Mouse (Mus musculus): ENCODE results near the gene Akap13. TPM values are rescaled to one million over a fixed set of nuclear protein-coding genes. Genes with fewer than 3 reads are reported as not detected.
"Not testable (repeated sequence)": the region's sequence is repeated elsewhere in the genome, so short reads cannot be mapped to it uniquely, and the experiment has no call there.

The Akap13 gene
- total RNA-seq, 2 experiments from 2014 or later, result 70.2 to 71.3 TPM

DNA sequence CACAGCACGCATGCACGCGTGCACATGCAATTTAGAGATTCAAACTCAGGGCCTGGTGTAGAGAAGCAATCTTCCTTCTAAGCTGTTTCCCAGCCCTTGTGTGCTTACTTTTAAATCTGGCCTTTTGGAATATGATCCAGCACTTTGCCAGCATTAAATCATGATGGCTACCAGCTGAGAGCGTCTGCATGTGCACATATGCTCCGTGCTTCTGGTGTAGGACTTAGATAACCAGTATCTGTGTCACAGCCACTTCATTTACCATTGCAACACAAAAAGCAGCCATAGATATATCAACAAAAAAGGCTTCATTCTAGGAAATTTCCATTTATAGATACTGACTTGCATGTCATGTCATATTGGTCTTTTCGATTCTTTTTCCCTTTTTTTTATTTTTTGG, 249.5 kb downstream of the Akap13 start:
- DNase-seq (ENCODE audit: low spot score in 2 of 2), result no peak

GRCm38 (mm10) chr7:75709936-75710335, 254.6 kb downstream of the Akap13 start:
- DNase-seq (ENCODE audit: low spot score in 2 of 2), result no peak

DNA sequence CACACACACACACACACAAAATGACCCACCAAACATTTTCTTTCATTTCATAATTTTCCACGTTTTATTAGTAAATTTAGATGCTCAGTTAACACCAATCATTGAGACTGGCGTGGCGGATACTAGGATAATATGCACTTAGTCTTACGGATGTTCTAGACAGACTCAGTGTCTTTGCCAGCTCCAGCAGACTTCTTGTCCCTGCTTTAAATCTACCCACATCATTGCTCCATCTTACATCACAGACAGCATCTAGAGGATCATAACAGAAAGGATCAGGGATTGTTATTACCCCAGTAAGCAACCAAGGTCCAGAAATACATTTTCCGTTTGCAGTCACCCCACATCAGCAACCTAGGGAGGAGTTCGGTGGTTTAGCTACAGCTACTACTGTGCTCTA, 255.6 kb downstream of the Akap13 start:
- DNase-seq (ENCODE audit: low spot score in 2 of 2), result no peak

DNA sequence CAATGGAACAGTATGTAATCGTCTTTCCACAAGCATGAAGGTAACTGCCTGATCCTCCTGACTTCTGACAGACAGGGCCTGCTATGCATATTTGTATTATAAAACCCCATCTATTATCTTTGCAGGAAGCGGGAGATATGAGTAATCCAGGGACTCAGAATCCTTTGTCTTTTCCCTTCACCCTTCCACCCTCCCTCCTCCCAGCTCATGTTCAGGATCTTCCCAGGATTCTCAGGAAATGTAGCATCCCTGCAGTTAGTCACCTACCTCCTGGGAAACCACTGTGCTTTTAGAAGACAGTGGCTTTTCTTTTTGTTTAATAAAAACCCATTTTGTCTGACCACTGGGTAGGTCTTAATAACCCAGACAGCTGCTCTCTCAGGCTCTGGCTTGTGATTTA, 256.1 kb downstream of the Akap13 start:
- no peak for DNase-seq (ENCODE audit: low spot score in 2 of 2)

DNA sequence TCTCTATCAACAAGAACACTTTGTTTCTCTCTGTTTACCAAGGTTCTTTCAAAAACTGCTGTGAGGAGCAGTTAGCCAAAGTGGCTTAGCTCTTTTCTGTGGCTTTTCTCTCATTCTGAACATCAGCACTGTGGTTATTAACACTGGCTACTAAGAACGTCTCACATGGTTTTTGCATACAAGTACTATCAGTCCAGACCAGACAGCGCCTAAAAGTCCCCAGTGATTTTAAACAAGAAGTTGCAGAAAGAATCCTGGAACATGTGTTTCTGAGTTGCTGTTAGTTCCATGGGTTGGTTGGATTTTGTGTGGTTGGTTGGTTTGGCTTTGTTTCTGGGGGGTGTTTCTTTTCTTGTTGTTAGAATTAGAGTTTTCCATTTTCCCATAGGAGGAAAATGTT, 257.5 kb downstream of the Akap13 start:
- no peak for DNase-seq (ENCODE audit: low spot score in 2 of 2)

- no peak for DNase-seq (ENCODE audit: low spot score in 2 of 2)
Observed at GRCm38 (mm10) chr7:75713959-75714358, 258.6 kb downstream of the Akap13 start.

DNA sequence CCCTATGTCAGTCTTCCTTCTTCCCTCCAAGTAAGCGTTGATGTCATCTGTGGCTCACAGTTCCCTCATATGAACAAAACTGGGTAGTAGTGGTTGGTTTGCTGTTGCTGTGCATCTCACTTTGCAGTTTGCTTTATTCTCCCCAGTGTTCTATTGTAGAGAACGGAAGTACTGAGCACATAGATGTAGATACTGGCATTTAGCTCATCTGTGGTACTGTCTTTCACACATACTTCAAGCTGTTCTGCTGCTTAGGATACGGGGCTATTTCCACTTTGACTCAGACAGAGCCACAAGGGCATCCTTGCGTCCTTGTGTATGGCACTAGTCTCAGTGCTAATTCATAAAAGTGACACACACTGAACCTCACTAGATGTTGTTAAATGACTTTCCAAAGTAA, 259.7 kb downstream of the Akap13 start:
- DNase-seq (ENCODE audit: low spot score in 2 of 2), result no peak

DNA sequence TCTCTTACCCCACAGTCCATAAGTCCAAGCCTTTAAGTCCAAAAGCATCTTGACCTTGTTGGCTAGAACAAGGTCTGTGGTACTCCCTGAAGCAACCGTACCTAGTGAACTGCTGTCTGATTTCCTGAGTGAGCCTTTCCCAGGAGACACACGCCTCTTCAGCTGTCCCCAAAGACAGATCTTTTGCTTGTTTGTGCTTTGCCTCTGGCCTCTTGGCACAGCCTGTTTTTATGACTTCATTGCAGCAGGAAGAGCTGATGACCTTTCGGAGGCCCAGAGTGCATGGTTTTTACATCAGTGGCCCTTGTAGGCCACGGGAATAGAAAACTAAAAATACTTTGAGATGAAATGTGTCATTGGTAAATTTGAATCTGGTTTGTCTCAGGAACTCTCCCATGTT, 260.6 kb downstream of the Akap13 start:
- no peak for DNase-seq (ENCODE audit: low spot score in 2 of 2)

DNA sequence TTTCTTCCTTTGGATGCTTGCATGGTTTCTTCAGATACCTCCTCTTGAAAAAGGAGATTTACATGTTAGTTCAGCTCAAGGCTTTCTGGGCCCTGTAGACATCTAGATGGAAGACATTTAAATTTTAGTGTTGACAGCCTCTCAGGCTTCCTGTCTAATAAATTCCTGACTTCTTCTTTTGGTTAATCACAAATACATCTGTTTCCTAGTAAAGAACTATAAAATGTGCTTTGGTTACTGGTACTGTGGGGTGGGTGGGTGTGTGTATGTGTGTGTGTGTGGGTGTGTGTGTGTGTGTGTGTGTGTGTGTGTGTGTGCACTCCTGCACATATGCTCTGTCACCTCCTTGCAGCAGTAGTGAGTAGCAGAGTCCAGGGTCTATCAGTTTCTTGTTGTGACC, 262.0 kb downstream of the Akap13 start:
- DNase-seq (ENCODE audit: low spot score in 2 of 2), result no peak

DNA sequence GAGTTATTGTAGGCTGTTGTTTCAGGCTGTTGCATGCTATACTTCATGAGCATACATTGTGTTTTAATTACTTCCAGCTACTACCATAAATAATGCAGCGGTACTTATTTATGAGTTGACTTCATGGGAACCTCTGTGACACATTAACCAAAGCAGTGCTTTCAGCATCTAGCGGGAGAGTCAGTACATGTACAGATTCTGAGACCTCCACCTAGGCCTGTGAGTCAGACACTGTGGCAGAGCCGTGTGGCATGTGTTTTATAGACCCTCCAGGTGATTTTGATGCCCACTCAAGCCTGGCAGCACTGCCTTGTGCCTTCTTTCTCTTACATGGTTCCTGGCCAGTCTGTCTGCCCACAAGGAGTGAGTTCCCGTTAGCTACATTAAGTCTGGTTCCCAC, 266.0 kb downstream of the Akap13 start:
- peak in 1 of 2 experiments; percentile 17 for DNase-seq (ENCODE audit: low spot score in 2 of 2)

- DNase-seq (ENCODE audit: low spot score in 2 of 2), result no peak
Observed at GRCm38 (mm10) chr7:75724012-75724411, 268.7 kb downstream of the Akap13 start.

DNA sequence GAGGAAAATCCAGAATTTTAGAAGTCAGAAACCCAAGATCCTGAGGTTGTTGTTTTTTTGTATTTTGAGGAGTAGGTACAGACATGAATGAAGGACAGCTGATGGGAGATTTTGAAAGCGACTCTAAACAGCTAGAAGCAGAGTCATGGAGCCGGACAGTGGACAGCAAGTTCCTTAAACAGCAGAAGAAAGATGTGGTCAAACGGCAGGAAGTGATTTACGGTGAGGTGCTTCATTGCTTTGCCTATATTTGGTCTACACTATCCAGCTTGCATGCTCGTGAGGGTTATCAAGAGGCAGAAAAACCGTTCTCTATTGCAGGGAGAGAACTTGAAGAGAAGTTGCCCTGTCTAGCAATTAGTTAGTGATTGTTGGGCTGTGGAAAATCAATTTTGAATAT, 270.6 kb downstream of the Akap13 start:
- no peak for DNase-seq (ENCODE audit: low spot score in 2 of 2)

GRCm38 (mm10) chr7:75726867-75727266, 271.5 kb downstream of the Akap13 start:
- peak; percentile 38 to 61 for DNase-seq (ENCODE audit: low spot score in 2 of 2)

- no peak for DNase-seq (ENCODE audit: low spot score in 2 of 2)
Observed at GRCm38 (mm10) chr7:75729652-75730051, 274.3 kb downstream of the Akap13 start.

DNA sequence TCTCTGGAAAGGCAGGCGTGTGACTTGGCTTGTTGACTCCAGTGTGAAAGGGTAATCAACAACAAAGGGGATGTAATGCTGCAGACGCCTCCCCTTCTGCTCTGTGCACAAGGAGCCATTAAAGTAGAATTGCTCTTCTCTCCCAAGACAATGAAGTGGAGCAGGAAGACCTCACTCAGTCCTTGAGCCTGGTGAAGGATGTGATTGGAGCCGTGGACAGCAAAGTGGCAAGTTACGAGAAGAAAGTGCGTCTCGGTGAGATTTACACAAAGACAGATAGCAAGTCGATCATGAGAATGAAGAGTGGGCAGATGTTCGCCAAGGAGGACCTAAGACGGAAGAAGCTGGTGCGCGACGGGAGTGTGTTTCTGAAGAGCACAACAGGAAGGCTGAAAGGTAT, 274.9 kb downstream of the Akap13 start:
- no peak for DNase-seq (ENCODE audit: low spot score in 2 of 2)

GRCm38 (mm10) chr7:75731951-75732350, 276.6 kb downstream of the Akap13 start:
- no peak for DNase-seq (ENCODE audit: low spot score in 2 of 2)

DNA sequence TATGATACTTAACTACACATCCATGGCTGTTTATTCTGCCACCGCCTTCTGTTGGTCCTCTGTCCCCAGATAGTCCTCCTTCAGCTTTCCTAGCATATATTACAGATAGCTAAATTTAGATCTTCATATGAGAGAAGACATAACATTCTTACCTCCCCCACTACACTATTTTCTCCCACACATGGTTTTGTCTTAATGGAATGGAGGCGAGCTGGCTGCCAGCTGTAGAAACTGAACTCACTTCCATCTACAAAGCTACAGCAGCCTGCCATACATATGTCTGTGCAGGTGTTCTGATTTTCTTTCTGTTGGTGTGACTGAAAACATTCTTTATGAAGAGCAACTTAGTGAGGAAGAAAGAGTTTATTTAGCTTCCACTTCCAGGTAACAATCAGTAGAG, 277.8 kb downstream of the Akap13 start:
- DNase-seq (ENCODE audit: low spot score in 2 of 2), result no peak

GRCm38 (mm10) chr7:75739075-75739725, 283.9 kb downstream of the Akap13 start:
- DNase-seq (ENCODE audit: low spot score in 2 of 2), result peak; percentile 62 to 76

GRCm38 (mm10) chr7:75744528-75744927, 289.2 kb downstream of the Akap13 start:
- DNase-seq (ENCODE audit: low spot score in 2 of 2), result no peak

- DNase-seq (ENCODE audit: low spot score in 2 of 2), result no peak
Observed at GRCm38 (mm10) chr7:75744978-75745638, 289.8 kb downstream of the Akap13 start.

- DNase-seq (ENCODE audit: low spot score in 2 of 2), result not testable (repeated sequence)
Observed at GRCm38 (mm10) chr7:75745969-75746368, 290.6 kb downstream of the Akap13 start.

DNA sequence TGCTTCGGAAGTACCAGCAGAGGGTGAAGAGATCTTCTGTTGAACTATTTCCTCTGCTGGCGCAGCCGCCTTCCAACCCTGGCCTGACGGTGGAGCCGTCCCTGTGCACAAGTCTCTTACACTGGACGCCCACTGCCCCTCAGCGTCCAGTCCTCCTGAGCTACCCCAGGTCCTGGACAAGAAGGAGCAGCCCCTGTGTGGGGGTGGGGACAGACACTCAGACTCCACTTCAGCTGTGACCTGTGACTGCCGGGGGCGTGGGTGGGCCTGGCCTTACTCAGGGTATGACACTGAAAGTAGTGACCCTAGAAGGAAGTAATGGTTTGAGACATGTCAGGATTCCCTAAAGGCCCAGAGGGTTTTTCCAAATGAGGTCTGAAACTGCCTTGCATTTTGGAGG, 295.2 kb downstream of the Akap13 start:
- no peak for DNase-seq (ENCODE audit: low spot score in 2 of 2)

- DNase-seq (ENCODE audit: low spot score in 2 of 2), result no peak
Observed at GRCm38 (mm10) chr7:75751161-75751803, 295.9 kb downstream of the Akap13 start.

Measured in layer of hippocampus, postnatal 14 days (tissue).